Mouse (Mus musculus) monocyte, adult 5-6 weeks (primary cell): ENCODE results near the gene Pgrmc2. TPM values are rescaled to one million over a fixed set of nuclear protein-coding genes. Genes with fewer than 3 reads are reported as not detected.

Experiments used
- ATAC-seq: fragments of 153-309, 156-312 bp; replicated peaks from 2 replicates; pipeline ENCODE4 v1.8.0; 2017; ENCODE audit warnings: mild to moderate bottlenecking; ENCODE audit not compliant: low TSS enrichment, insufficient number of reproducible peaks, severe bottlenecking, poor library complexity, low FRiP score
- total RNA-seq: library from RNA; stranded (forward); fragments of 200-1000, 200-491, 200-594 nt; gene quantifications from 3 replicates; pipeline ENCODE4 v1.2.3, GENCODE M21; 2017

The Pgrmc2 gene
- total RNA-seq, 1 experiment from 2014 or later: 7.5 TPM

GRCm38 (mm10) chr3:41080724-41081123 lies 2.1 kb downstream of the Pgrmc2 start:
- ATAC-seq: no peak

DNA sequence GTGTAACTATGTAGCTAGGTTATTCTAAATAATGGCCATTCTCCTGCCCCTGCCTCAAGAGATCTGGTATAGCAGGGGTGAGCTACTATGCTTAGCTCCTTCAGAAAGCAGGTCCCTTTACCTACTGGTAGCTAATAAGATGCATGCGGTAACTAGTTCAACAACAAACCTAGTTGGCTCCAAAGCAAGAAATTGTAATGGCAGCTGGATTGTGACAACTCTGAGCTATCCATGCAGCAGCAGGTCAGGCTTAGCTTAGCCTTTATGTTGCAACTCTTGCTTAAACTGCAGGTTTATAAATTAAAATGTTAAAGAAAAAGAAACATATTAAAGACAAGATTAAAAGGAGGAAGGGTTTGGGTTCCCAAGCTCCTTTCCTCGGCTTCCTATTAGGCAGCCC lies 4.2 kb downstream of the Pgrmc2 start:
- no peak for ATAC-seq

GRCm38 (mm10) chr3:41075376-41075775 lies 7.5 kb downstream of the Pgrmc2 start:
- ATAC-seq: no peak

- no peak for ATAC-seq
Measured at GRCm38 (mm10) chr3:41070519-41070918, 12.3 kb downstream of the Pgrmc2 start.

DNA sequence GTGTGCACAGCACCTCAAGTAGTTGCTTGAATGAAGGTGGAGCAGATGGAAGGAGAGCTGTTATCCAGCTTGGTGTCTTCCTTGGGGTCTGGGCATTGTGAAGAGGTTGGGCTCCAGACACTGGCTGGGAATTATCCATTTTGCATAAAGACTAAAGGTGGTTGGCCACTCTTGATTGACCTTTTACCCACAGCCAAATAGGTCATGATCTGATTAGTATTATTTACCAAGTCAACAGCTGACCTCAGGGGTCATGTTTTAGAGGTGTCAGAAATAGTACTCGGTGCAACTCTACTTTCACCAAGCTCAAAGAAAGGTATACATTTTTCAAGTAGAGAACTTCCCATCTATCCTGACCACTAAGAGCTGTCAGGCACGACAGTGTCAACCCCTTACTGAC lies 17.5 kb downstream of the Pgrmc2 start:
- ATAC-seq: no peak

GRCm38 (mm10) chr3:41062758-41063157 lies 20.1 kb downstream of the Pgrmc2 start:
- ATAC-seq: no peak

- no peak for ATAC-seq
Measured at GRCm38 (mm10) chr3:41061831-41062565, 20.8 kb downstream of the Pgrmc2 start.

GRCm38 (mm10) chr3:41059249-41059648 lies 23.6 kb downstream of the Pgrmc2 start:
- no peak for ATAC-seq

DNA sequence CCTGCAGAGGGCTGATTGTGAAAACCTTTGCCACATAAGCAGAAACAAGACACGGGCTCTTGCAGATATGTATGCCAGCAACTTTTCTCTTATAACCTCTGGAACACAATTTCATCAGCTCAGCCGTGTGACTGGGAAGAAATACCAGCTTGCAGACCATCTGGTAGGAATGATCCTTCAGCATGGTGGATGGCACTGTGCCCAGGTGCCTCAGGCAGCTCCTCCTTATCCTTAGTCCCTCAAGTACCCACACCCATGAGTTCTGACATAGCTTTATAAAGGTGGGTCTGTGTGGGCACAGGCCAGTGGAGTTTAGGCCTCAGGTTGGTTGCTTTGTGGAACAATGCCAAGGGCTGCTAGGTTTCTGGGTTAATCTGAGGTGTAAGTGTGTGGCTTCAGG lies 24.5 kb downstream of the Pgrmc2 start:
- no peak for ATAC-seq

DNA sequence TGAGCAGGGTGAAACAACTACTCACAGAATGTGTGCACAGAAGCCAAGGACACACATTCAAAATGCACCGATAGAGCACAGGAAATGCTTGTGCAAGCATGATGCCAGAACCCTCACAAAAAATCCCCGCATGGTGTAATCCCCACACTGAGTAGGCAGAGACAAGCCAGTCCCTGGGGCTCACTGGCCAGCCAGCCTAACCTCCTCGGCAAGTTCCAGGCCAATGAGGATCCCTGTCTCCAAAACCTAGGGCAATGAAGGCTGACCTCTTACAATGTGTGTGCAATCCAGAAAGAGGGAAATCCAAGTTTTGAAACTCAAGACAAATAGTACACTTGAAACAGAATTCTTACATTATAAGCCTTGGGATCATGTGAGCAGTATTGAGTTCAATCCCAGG lies 29.5 kb downstream of the Pgrmc2 start:
- no peak for ATAC-seq

- ATAC-seq: no peak
Measured at GRCm38 (mm10) chr3:41047838-41048237, 35.0 kb downstream of the Pgrmc2 start.

DNA sequence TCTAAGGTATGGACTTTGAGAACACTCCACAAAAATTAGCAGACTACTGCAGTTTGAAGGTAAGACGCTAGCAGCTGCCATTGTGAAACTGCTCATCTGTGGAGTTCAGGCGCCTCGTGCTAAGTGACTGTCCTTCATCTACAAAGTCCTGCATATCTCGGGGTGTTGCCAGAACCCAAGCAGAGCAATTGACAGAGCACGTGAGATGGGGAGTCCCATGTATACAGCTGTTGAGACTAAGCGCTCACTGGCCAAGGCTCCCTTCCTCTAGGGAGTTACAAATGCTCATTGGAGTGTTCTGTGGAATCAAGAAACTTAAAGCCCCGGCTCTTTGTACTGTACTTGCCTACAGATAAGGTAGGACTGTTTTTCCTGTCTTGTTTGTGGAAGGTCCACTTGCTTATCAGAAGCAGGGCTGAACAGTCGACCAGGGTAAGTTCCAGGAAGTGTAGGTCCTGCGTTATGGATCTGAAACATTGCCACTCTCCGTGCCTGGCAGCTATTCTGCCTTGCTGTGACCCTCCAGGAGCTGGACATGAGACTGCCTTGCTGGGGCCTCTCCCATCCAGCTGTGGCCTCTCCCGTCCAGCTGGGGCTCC lies 39.0 kb downstream of the Pgrmc2 start:
- no peak for ATAC-seq

- ATAC-seq: no peak
Measured at GRCm38 (mm10) chr3:41042195-41042938, 40.5 kb downstream of the Pgrmc2 start.

GRCm38 (mm10) chr3:41041241-41041640 lies 41.6 kb downstream of the Pgrmc2 start:
- ATAC-seq: no peak

- peak; percentile 35; the same call in 1 of the 2 replicates for ATAC-seq
Measured at GRCm38 (mm10) chr3:41038297-41038916, 44.4 kb downstream of the Pgrmc2 start.

DNA sequence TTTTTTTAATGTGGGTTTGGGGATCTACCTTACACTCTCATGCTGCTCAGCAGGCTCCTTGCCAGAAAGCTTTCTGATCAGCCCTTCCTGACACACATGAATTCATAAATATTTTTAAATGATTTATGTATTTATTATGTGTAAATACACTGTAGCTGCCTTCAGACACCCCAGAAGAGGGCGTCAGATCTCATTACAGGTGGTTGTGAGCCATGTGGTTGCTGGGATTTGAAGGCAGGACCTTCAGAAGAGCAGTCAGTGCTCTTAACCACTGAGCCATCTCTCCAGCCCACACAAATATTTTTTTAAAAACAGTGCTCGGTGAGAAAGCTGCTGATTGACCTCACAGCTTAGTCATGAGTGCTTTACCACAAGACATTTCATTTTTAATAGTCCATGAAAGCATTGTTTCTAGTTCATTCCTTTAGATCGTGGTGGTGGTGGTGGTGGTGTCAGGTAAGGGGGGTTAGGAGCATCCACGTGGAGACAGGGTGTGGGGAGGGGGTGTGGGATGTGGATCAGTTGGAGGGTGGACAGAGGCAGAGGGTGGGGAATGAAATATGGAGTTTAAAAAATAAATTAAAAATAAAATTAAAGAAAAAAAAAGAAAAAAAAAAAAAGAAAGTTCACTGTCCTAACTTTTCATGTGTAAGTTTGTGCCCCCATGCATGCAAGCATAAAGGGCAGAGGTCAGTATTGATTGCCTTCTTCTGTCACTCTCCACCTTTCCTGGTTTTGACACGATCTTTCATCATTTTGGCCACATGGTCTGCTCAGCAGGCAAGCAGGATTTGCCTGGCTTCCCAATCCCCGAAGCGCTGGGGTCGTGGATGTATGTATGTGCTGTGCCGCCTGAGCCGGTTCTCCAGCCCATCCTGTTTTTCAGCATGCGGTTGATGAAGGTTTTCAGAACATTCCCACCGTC lies 51.3 kb downstream of the Pgrmc2 start:
- ATAC-seq: no peak

DNA sequence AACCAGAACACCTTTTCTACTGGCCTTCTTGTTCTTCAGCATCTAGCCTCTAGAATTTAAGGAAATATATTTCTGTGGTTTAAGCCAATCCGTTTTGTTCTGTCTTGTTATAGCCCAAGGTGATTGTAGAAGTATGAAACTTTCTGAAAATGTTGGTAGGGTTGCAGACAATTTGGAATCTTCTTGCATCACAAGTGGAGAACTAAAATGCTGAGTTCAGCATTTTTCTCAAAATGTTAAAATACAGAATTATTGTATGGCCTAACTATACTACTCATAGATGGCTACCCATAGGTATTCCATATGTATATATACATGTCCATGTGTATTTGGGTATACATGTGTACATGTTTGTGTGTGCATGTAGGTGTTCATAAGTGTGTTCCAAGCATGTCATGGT lies 52.1 kb downstream of the Pgrmc2 start:
- ATAC-seq: no peak

DNA sequence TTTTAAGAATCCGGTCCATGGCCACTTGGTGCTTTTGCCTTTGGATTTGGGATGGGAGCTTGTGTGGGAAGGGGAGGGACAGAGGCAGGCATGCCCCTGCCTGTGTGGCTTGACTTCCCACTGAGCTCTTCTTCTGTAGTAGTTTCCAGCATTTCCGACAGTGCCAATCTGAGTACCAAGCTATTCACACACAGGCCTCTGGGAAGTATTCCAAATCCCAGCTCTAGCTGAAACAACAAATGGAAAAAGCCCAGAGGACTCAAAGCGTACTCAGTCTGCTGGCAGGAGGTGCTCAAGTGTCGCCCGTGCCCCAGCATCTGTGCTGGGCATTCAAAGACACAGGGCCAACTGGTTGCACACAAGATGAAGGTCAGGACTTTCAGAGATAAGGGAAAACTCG lies 60.9 kb downstream of the Pgrmc2 start:
- no peak for ATAC-seq
